Mouse (Mus musculus): ENCODE data around the gene Lrrtm4.

Gene Lrrtm4

GRCm38 (mm10) chr6:80733416-80733815, 714.7 kb downstream of the Lrrtm4 start:
- no peak for DNase-seq (ENCODE audit: low read depth)

GRCm38 (mm10) chr6:80750769-80751168, 732.1 kb downstream of the Lrrtm4 start:
- no peak for DNase-seq (ENCODE audit: low read depth)

- no peak for DNase-seq (ENCODE audit: low read depth)
Measured at GRCm38 (mm10) chr6:80760641-80761204, 742.0 kb downstream of the Lrrtm4 start.

- DNase-seq (ENCODE audit: low read depth): no peak
Measured at GRCm38 (mm10) chr6:80786282-80786681, 767.6 kb downstream of the Lrrtm4 start.

GRCm38 (mm10) chr6:80823753-80824152, 805.1 kb downstream of the Lrrtm4 start:
- DNase-seq (ENCODE audit: low read depth): no peak

GRCm38 (mm10) chr6:80839784-80840183, 821.1 kb downstream of the Lrrtm4 start:
- no peak for DNase-seq (ENCODE audit: low read depth)

GRCm38 (mm10) chr6:80845294-80845693, 826.6 kb downstream of the Lrrtm4 start:
- DNase-seq (ENCODE audit: low read depth): no peak

- no peak for DNase-seq (ENCODE audit: low read depth)
Measured at GRCm38 (mm10) chr6:80856910-80857543, 838.4 kb downstream of the Lrrtm4 start.

Measured in induced T-regulatory cell, adult 2 months (primary cell).